Mouse (Mus musculus) cortical plate, adult 2 months (tissue): ENCODE measurements around the gene Khdc1a. TPM values are rescaled to one million over a fixed set of nuclear protein-coding genes. Genes with fewer than 3 reads are reported as not detected.

ENCODE experiments used
- H3K27ac ChIP-seq: fragments of 200-500 bp; 2 replicates; pipeline ENCODE4 v1.5.1; 2012; ENCODE audit warnings: low read length, control low read depth, inconsistent platforms; ENCODE audit not compliant: insufficient read depth
- H3K4me1 ChIP-seq: fragments of 200-500 bp; 2 replicates; pipeline ENCODE4 v1.6.1; 2011; ENCODE audit warnings: low read length; ENCODE audit not compliant: control insufficient read depth, insufficient read depth
- H3K4me3 ChIP-seq: fragments of 200-500 bp; 2 replicates; pipeline ENCODE4 v1.5.1; 2011; ENCODE audit warnings: mild to moderate bottlenecking, low read length, control low read depth; ENCODE audit not compliant: insufficient read depth
- POLR2A ChIP-seq: fragments of 200-500 bp; IDR thresholded peaks from 2 replicates; pipeline ENCODE4 v1.6.1; 2011; ENCODE audit warnings: mild to moderate bottlenecking, low read length, control low read depth; ENCODE audit not compliant: insufficient read depth; ENCODE audit errors: extremely low read depth
- polyA plus RNA-seq: library from polyadenylated mRNA; depleted of rRNA; stranded (reverse); fragments of >200 nt; gene quantifications from 2 replicates; pipeline ENCODE4 v1.2.3, GENCODE M21; 2012; rRNA removed

Gene Khdc1a
- polyA plus RNA-seq, 1 experiment, result not detected

GRCm38 (mm10) chr1:21391138-21391671 lies 41.8 kb downstream of the Khdc1a start:
- TF ChIP-seq POLR2A, result no peak

More at GRCm38 (mm10) chr1:21391138-21391671, 41.8 kb downstream of the Khdc1a start:
- H3K4me3 ChIP-seq, result no peak overlapping the region
- H3K4me1 ChIP-seq, result no peaks in the 10 kb centered on the region
- no peak overlapping the region for H3K27ac ChIP-seq

Other genes starting within 250 kb of the Khdc1a start
- gene Tmem14a, start 131.1 kb upstream of the Khdc1a start, polyA plus RNA-seq, result 69.6 and 70.2 TPM in 2 replicates
- 3.4 and 3.5 TPM in 2 replicates for gene Gsta3, start 109.1 kb upstream of the Khdc1a start, polyA plus RNA-seq
- not detected in 2 replicates for gene Khdc1c, start 18.7 kb downstream of the Khdc1a start, polyA plus RNA-seq
- not detected in 2 replicates for gene Khdc1b, start 33.9 kb downstream of the Khdc1a start, polyA plus RNA-seq